Mouse (Mus musculus): Measurements from ENCODE around the gene Gm9837. TPM values are rescaled to one million over a fixed set of nuclear protein-coding genes. Genes with fewer than 3 reads are reported as not detected.

Gm9837 gene
- polyA plus RNA-seq, 1 experiment from 2014 or later, result not detected

DNA sequence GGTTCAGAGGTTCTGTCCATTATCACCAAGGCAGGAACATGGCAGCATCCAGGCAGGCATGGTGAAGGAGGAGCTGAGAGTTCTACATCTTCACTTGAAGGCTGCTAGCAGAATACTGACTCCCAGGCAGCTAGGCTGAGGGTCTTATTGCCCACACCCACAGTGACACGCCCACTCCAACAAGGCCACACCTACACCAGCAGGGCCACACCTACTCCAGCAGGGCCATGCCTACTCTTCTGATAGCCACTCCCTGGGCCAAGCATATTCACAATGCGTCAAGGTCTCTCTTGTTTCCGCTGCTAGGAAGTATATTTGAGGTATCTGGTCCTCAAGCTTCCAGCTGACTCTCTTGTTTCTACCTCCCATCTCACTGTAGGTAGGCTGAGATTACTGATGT, 11.3 kb downstream of the Gm9837 start:
- Histone ChIP-seq H3K4me3 (ENCODE audit: low read depth, low read length) (no peak overlapping the region), H3K36me3 (ENCODE audit: control insufficient read depth, insufficient read depth) (no peaks in the 10 kb centered on the region), H3K9me3 (ENCODE audit: control insufficient read depth) (no peaks in the 10 kb centered on the region), H3K4me1 (replicated peaks; ENCODE audit: control insufficient read depth, insufficient read depth, low read length) (no peaks in the 10 kb centered on the region), H3K9ac (ENCODE audit: low read depth, low read length) (no peak overlapping the region), H3K27ac (ENCODE audit: low read depth, low read length) (no peak overlapping the region), H3K27me3 (replicated peaks; ENCODE audit: control insufficient read depth, insufficient read depth, low read length) (peaks cover 21% of the 10 kb centered on the region), H3K4me2 (replicated peaks; ENCODE audit: low read depth) (no peak overlapping the region)
- WGBS, result 58% methylated on average over 3 of the region's 3 CpGs
- TF ChIP-seq CTCF (IDR thresholded peaks at IDR 0.05; ENCODE audit: low read depth), result no peak
- ATAC-seq, result no peak

DNA sequence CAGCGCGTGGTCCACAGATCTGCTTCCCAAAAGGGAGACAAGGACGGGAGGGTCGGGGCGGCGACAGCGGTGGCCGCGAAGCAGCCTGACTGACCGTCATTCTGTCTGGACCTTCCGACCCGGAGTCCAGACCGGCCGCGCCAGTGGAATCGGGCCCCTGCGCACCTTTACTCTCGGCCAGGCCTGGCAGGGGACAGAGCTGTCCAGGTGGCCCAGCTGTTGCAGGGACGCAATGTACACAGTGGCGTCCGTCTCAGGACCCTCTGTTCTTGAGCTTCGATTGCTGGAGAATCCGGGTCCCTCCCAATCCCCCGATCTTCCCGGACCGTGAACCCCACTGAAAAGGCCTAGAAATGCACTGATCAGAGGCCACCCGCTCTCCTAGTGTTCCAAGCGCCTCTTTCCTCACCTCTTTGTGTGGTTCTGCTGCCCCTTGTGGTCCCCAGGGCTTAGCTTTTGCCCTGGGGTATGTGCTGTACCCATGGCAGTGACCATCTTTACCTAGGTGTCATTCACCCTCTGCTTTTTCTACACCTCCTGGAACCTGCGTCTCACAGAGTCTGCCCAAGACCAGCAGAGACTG, 12.8 kb downstream of the Gm9837 start:
- Histone ChIP-seq H3K9ac (ENCODE audit: low read depth, low read length) (peak overlapping the region; percentile 80), H3K4me3 (ENCODE audit: low read depth, low read length) (peak overlapping the region; percentile 61), H3K4me1 (replicated peaks; ENCODE audit: control insufficient read depth, insufficient read depth, low read length) (no peaks in the 10 kb centered on the region), H3K4me2 (replicated peaks; ENCODE audit: low read depth) (peak overlapping the region; percentile 96), H3K27ac (ENCODE audit: low read depth, low read length) (peak overlapping the region; percentile 66; the same call in 1 of the 2 replicates), H3K36me3 (ENCODE audit: control insufficient read depth, insufficient read depth) (no peaks in the 10 kb centered on the region), H3K9me3 (ENCODE audit: control insufficient read depth) (no peaks in the 10 kb centered on the region), H3K27me3 (replicated peaks; ENCODE audit: control insufficient read depth, insufficient read depth, low read length) (peaks cover 5% of the 10 kb centered on the region; the same call in 1 of the 2 replicates)
- TF ChIP-seq CTCF (IDR thresholded peaks at IDR 0.05; ENCODE audit: low read depth), result peak; percentile 67
- peak; percentile 46 for ATAC-seq
- 15% methylated on average over 29 of the region's 29 CpGs for WGBS

GRCm38 (mm10) chr11:53456474-53457371, 13.6 kb downstream of the Gm9837 start, which contains the start of the genes Gm10447 and Shroom1:
Gene Gm10447 (minus strand): TSS chr11:53457110.
Gene Shroom1 (plus strand): TSS chr11:53457205.
- peak within 1 kb of the TSS; percentile 61 for H3K4me3 ChIP-seq (ENCODE audit: low read depth, low read length)
- peak within 1 kb of the TSS; percentile 96 for H3K4me2 ChIP-seq (replicated peaks; ENCODE audit: low read depth)
- H3K27me3 ChIP-seq (replicated peaks; ENCODE audit: control insufficient read depth, insufficient read depth, low read length), result no peaks in the 10 kb centered on the region
- no peaks in the 10 kb centered on the region for H3K9me3 ChIP-seq (ENCODE audit: control insufficient read depth)
- H3K9ac ChIP-seq (ENCODE audit: low read depth, low read length), result peak within 1 kb of the TSS; percentile 80
- ATAC-seq, result peak; percentile 66
- peak; percentile 73 for TF ChIP-seq CTCF (IDR thresholded peaks at IDR 0.05; ENCODE audit: low read depth)
- no peaks in the 10 kb centered on the region for H3K36me3 ChIP-seq (ENCODE audit: control insufficient read depth, insufficient read depth)
- 4% methylated on average over 42 of the region's 42 CpGs for WGBS
- H3K4me1 ChIP-seq (replicated peaks; ENCODE audit: control insufficient read depth, insufficient read depth, low read length), result no peaks in the 10 kb centered on the region
- H3K27ac ChIP-seq (ENCODE audit: low read depth, low read length), result peak within 1 kb of the TSS; percentile 66; the same call in 1 of the 2 replicates

DNA sequence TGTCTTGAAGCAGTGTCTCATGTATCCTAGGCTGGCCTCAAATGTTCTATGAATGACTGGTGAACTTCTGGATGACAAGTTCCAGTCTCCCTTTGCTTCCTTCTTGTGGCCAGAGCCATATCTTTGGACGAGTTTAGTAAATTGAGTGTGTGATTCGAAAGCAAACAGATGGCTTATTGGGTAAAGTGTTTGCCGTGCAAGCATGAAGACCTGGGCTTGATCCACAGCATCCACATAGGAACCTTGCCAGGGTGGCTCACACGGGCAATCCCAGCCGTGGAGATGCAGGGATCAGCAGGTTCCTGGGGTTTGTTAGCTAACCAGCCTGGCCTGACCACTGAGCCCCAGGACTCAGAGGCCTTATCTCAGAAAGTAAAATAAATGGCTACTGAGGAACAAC, 17.2 kb downstream of the Gm9837 start:
- H3K27ac ChIP-seq (ENCODE audit: low read depth, low read length), result no peak overlapping the region
- no peaks in the 10 kb centered on the region for H3K27me3 ChIP-seq (replicated peaks; ENCODE audit: control insufficient read depth, insufficient read depth, low read length)
- no peak overlapping the region for H3K9ac ChIP-seq (ENCODE audit: low read depth, low read length)
- H3K4me1 ChIP-seq (replicated peaks; ENCODE audit: control insufficient read depth, insufficient read depth, low read length), result 0 out of 2 replicates have a peak, but pooled peaks cover 4% of the 10 kb centered on the region
- H3K4me3 ChIP-seq (ENCODE audit: low read depth, low read length), result no peak overlapping the region
- no peak overlapping the region for H3K4me2 ChIP-seq (replicated peaks; ENCODE audit: low read depth)
- ATAC-seq, result no peak
- no peaks in the 10 kb centered on the region for H3K9me3 ChIP-seq (ENCODE audit: control insufficient read depth)
- H3K36me3 ChIP-seq (ENCODE audit: control insufficient read depth, insufficient read depth), result no peaks in the 10 kb centered on the region
- 64% methylated on average over 5 of the region's 5 CpGs for WGBS
- TF ChIP-seq CTCF (IDR thresholded peaks at IDR 0.05; ENCODE audit: low read depth), result no peak

GRCm38 (mm10) chr11:53452396-53452795, 17.9 kb downstream of the Gm9837 start:
- Histone ChIP-seq H3K9ac (ENCODE audit: low read depth, low read length) (no peak overlapping the region), H3K4me3 (ENCODE audit: low read depth, low read length) (no peak overlapping the region), H3K4me2 (replicated peaks; ENCODE audit: low read depth) (no peak overlapping the region), H3K27me3 (replicated peaks; ENCODE audit: control insufficient read depth, insufficient read depth, low read length) (no peaks in the 10 kb centered on the region), H3K9me3 (ENCODE audit: control insufficient read depth) (no peaks in the 10 kb centered on the region), H3K36me3 (ENCODE audit: control insufficient read depth, insufficient read depth) (no peaks in the 10 kb centered on the region), H3K4me1 (replicated peaks; ENCODE audit: control insufficient read depth, insufficient read depth, low read length) (0 out of 2 replicates have a peak, but pooled peaks cover 4% of the 10 kb centered on the region), H3K27ac (ENCODE audit: low read depth, low read length) (no peak overlapping the region)
- no peak for TF ChIP-seq CTCF (IDR thresholded peaks at IDR 0.05; ENCODE audit: low read depth)
- no peak for ATAC-seq
- 97% methylated on average over 9 of the region's 9 CpGs for WGBS

- H3K4me2 ChIP-seq (replicated peaks; ENCODE audit: low read depth), result no peak overlapping the region
- no peak overlapping the region for H3K4me3 ChIP-seq (ENCODE audit: low read depth, low read length)
- H3K27ac ChIP-seq (ENCODE audit: low read depth, low read length), result peak overlapping the region; percentile 86
- H3K36me3 ChIP-seq (ENCODE audit: control insufficient read depth, insufficient read depth), result no peaks in the 10 kb centered on the region
- H3K4me1 ChIP-seq (replicated peaks; ENCODE audit: control insufficient read depth, insufficient read depth, low read length), result 0 out of 2 replicates have a peak, but pooled peaks cover 4% of the 10 kb centered on the region
- TF ChIP-seq CTCF (IDR thresholded peaks at IDR 0.05; ENCODE audit: low read depth), result no peak
- H3K27me3 ChIP-seq (replicated peaks; ENCODE audit: control insufficient read depth, insufficient read depth, low read length), result no peaks in the 10 kb centered on the region
- ATAC-seq, result peak; percentile 64
- 13% methylated on average over 2 of the region's 2 CpGs for WGBS
- no peak overlapping the region for H3K9ac ChIP-seq (ENCODE audit: low read depth, low read length)
- H3K9me3 ChIP-seq (ENCODE audit: control insufficient read depth), result no peaks in the 10 kb centered on the region
Observed at GRCm38 (mm10) chr11:53451361-53451760, 18.9 kb downstream of the Gm9837 start.
